Mouse (Mus musculus): ENCODE measurements at regions not wholly inside any gene's neighbourhood (a gene's known extent, or its start where the extent isn't known, plus 50 kb on each side); places are given as distances from the start of the nearest gene placed in this dataset.

- peak; percentile 63 to 65 for ATAC-seq (replicated peaks in 1 of 2; ENCODE audit: insufficient read depth in 1 of 2, low FRiP score in 2 of 2, low TSS enrichment in 1 of 2, low read depth in 1 of 2, poor library complexity in 2 of 2, severe bottlenecking in 2 of 2)
Measured at GRCm38 (mm10) chr8:126804115-126804514, 141.5 kb downstream of the Tomm20 start.

- ATAC-seq (replicated peaks in 1 of 2; ENCODE audit: insufficient read depth in 1 of 2, low FRiP score in 2 of 2, low TSS enrichment in 1 of 2, low read depth in 1 of 2, poor library complexity in 2 of 2, severe bottlenecking in 2 of 2) = no peak
Measured at GRCm38 (mm10) chr8:126802641-126803040, 143.0 kb downstream of the Tomm20 start.

DNA sequence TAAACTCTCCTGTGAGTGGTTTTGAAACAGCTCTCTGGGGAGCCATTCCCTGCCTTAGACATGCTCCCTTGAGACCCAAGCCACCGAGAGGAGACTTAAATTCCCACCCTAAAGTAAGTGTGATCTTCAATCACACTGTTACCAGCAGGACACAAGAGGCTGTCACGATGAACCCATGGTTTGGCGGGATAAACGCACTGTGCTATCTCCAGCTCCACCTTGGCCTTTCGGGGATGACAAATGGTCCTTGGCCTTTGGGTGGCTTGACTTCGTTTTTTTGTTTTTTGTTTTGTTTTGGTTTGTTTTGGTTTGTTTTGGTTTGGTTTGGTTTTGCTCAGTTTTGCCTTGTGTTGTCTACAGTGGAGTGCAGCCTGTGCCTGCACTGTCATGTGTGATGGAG, 144.7 kb downstream of the Tomm20 start:
- no peak for ATAC-seq (replicated peaks in 1 of 2; ENCODE audit: insufficient read depth in 1 of 2, low FRiP score in 2 of 2, low TSS enrichment in 1 of 2, low read depth in 1 of 2, poor library complexity in 2 of 2, severe bottlenecking in 2 of 2)

GRCm38 (mm10) chr8:126797571-126798334, 147.9 kb downstream of the Tomm20 start:
- ATAC-seq (replicated peaks in 1 of 2; ENCODE audit: insufficient read depth in 1 of 2, low FRiP score in 2 of 2, low TSS enrichment in 1 of 2, low read depth in 1 of 2, poor library complexity in 2 of 2, severe bottlenecking in 2 of 2) = peak; percentile 34 to 38; a peak in 2 of 4 replicates

- no peak for ATAC-seq (replicated peaks in 1 of 2; ENCODE audit: insufficient read depth in 1 of 2, low FRiP score in 2 of 2, low TSS enrichment in 1 of 2, low read depth in 1 of 2, poor library complexity in 2 of 2, severe bottlenecking in 2 of 2)
Measured at GRCm38 (mm10) chr8:126793657-126794056, 152.0 kb downstream of the Tomm20 start.

DNA sequence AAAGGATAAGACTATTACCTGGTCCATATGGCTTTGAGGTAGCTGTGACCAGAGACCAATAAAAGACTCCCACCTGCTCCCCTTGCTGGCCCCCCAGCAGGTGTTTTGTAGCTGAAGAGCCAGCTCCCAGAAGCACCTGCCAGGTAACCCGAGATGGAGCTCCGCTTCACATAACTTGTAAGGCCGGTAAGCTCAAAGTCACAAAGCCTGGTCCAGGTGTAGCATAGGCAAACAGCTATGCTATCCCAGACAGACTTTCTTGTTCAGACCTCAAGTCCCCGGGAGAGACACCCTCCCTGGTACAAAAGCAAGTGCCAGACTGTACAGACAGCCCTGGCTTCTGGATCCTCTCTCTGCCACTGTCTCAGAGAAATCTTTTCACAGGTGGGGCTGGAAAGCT, 154.6 kb downstream of the Tomm20 start:
- ATAC-seq (replicated peaks in 1 of 2; ENCODE audit: insufficient read depth in 1 of 2, low FRiP score in 2 of 2, low TSS enrichment in 1 of 2, low read depth in 1 of 2, poor library complexity in 2 of 2, severe bottlenecking in 2 of 2) = no peak

DNA sequence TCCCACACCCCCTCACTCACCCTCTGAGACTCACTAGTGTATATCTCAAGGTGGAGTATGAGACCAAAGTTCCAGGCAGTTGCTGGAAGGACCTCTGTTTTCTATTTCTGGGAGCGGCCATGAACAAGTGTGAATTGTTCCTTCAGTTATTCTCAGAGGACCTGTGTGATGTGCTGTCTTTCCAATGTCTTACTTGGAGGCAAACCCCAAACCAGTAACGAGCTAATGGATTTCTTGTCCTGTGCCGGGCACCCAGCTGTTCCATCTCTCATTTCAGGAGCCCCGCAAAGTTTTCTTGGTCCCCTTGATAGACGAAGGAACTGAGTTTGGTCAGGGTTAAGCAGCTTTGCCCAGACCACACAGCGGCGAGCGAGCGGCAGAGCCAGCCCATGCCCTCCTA, 155.4 kb downstream of the Tomm20 start:
- ATAC-seq (replicated peaks in 1 of 2; ENCODE audit: insufficient read depth in 1 of 2, low FRiP score in 2 of 2, low TSS enrichment in 1 of 2, low read depth in 1 of 2, poor library complexity in 2 of 2, severe bottlenecking in 2 of 2) = no peak

GRCm38 (mm10) chr8:126789076-126789475, 156.6 kb downstream of the Tomm20 start:
- ATAC-seq (replicated peaks in 1 of 2; ENCODE audit: insufficient read depth in 1 of 2, low FRiP score in 2 of 2, low TSS enrichment in 1 of 2, low read depth in 1 of 2, poor library complexity in 2 of 2, severe bottlenecking in 2 of 2) = peak in 1 of 2 experiments; percentile 26; a peak in 1 of 4 replicates

DNA sequence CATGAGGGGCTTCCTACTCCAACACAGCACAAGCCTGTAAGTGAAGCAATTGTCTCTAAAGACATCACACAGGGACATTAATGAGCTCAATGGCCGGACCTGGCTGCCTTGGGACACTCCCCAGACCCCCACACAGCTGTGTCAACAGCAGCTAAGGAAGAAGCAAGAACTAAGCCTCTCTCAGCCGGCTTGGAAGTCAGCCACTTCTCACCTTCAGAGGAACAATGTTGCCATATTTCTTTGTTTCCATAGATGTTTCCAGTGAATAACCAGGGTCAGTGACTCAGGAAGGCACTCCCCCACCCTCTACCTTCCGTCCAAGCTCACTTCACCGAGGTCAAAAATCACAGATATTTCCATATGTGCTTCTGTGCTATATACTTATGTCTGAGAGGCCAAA, 157.0 kb downstream of the Tomm20 start:
- ATAC-seq (replicated peaks in 1 of 2; ENCODE audit: insufficient read depth in 1 of 2, low FRiP score in 2 of 2, low TSS enrichment in 1 of 2, low read depth in 1 of 2, poor library complexity in 2 of 2, severe bottlenecking in 2 of 2) = no peak

- no peak for ATAC-seq (replicated peaks in 1 of 2; ENCODE audit: insufficient read depth in 1 of 2, low FRiP score in 2 of 2, low TSS enrichment in 1 of 2, low read depth in 1 of 2, poor library complexity in 2 of 2, severe bottlenecking in 2 of 2)
Measured at GRCm38 (mm10) chr8:126787398-126787797, 158.2 kb downstream of the Tomm20 start.

DNA sequence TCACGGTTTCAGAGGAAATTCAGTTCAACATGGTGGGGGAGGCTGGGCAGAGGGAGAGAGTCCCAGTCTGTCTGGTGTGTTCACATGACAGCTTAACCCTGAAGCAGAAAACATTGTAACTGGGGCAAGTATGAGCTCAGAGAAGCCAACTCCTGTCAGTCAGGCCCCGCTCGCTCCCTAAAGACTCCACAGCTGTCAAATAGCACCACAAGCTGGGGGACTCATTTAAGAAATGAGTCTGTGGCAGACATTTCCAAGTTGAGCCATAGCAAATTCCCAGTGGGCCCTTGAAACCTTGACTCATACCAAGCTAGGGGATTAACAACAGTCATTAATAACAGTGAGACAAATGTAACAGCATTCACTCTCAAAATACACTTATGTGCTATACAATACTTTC, 160.4 kb downstream of the Tomm20 start:
- ATAC-seq (replicated peaks in 1 of 2; ENCODE audit: insufficient read depth in 1 of 2, low FRiP score in 2 of 2, low TSS enrichment in 1 of 2, low read depth in 1 of 2, poor library complexity in 2 of 2, severe bottlenecking in 2 of 2) = no peak

DNA sequence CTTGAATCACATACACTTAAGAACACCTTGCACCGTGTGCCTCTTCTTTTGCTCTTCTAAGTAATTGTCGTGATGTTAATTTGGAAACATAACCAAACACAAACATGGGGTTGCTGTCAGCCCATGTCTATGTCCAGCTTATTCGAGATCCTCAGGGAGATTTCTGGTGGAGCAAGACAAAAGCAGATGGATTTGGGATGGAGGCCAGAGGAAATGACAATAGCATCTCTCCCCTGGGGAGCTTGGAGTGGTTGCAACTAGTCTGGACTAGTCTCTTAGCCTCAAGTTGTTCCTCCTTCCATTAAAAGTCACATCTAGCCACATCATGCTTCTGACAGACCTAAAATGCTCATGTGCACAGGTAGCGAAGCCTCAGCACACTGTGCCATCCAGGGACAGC, 161.0 kb downstream of the Tomm20 start:
- ATAC-seq (replicated peaks in 1 of 2; ENCODE audit: insufficient read depth in 1 of 2, low FRiP score in 2 of 2, low TSS enrichment in 1 of 2, low read depth in 1 of 2, poor library complexity in 2 of 2, severe bottlenecking in 2 of 2) = no peak

- ATAC-seq (replicated peaks in 1 of 2; ENCODE audit: insufficient read depth in 1 of 2, low FRiP score in 2 of 2, low TSS enrichment in 1 of 2, low read depth in 1 of 2, poor library complexity in 2 of 2, severe bottlenecking in 2 of 2) = no peak
Measured at GRCm38 (mm10) chr8:126783703-126784440, 161.8 kb downstream of the Tomm20 start.

- no peak for ATAC-seq (replicated peaks in 1 of 2; ENCODE audit: insufficient read depth in 1 of 2, low FRiP score in 2 of 2, low TSS enrichment in 1 of 2, low read depth in 1 of 2, poor library complexity in 2 of 2, severe bottlenecking in 2 of 2)
Measured at GRCm38 (mm10) chr8:126778673-126779072, 167.0 kb downstream of the Tomm20 start.

DNA sequence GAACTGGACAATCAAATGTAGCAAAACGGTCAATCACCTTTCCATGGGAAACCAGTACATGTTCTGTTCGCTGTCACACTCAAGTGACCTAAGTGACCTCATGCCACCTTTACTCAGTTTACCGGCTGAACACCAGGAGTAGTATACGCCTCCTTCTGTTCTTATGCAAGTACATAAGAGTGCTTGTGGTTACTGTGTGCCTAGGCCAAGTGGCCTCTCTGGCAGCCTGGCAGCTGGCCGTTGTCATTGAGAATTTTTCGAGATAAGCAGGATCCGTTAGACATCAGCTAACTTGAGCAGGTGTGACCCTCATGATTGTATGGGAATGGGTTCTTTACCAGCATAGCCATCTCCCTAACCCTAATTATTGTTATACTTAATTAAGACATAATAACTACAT, 167.5 kb downstream of the Tomm20 start:
- no peak for ATAC-seq (replicated peaks in 1 of 2; ENCODE audit: insufficient read depth in 1 of 2, low FRiP score in 2 of 2, low TSS enrichment in 1 of 2, low read depth in 1 of 2, poor library complexity in 2 of 2, severe bottlenecking in 2 of 2)

DNA sequence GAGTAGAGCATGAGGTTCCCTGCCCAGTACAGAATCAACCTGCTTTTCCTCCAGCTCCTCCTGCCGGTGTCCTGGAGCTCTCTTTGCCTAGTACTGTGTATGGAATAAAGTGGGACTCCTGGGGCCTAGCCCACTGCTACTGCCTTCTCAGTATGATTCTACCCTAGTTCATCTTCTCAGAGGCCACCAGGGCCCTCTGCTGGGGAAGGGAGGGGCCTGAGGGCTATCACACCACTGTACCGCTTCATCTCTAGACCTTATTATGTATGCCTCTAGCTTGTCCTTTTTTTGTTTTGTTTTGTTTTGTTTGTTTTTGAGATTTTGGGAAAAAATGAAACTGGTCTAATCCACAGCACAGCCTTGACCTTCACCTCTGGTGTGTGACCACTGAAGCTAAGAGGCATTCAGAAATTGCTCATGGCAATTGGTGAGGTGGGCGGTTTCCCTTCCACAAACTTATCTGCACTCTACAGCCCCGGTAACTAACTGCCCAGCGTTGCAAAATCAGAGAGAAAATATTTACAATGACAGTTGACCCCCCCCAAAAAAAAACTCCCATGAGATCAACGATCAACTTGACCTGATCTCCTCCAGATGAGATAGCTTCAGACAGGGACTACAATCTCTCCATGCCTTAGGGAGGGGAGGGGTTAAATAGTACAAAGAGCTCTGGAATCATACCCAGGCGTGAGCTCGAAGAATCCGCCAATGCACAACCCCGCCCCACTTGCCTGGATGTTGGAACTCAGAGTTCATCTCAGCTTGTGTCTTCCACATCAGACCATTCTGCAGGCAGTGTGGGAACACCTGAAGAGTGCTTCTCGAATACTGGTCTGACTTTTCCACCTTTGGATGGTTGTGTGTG, 168.8 kb downstream of the Tomm20 start:
- ATAC-seq (replicated peaks in 1 of 2; ENCODE audit: insufficient read depth in 1 of 2, low FRiP score in 2 of 2, low TSS enrichment in 1 of 2, low read depth in 1 of 2, poor library complexity in 2 of 2, severe bottlenecking in 2 of 2) = peak; percentile 58 to 70

DNA sequence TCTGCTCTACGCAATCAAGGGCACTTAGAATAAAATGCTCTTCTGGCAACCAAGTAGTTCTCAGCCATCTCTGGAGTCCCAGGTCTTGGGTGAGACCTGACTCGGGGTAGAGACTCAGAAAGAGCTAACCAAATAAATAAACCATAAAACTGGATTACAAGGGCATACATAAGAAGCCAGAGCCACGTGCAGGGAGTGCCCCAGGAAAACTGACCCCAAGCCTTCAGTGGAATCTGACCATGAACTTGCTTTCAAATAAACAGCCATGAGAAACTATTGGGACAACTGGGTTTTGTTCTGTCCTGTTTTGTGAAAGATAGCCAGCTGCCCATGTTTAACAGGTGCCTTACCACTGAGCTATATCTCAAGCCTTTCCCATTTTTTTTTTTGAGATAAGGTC, 170.3 kb downstream of the Tomm20 start:
- ATAC-seq (replicated peaks in 1 of 2; ENCODE audit: insufficient read depth in 1 of 2, low FRiP score in 2 of 2, low TSS enrichment in 1 of 2, low read depth in 1 of 2, poor library complexity in 2 of 2, severe bottlenecking in 2 of 2) = no peak

DNA sequence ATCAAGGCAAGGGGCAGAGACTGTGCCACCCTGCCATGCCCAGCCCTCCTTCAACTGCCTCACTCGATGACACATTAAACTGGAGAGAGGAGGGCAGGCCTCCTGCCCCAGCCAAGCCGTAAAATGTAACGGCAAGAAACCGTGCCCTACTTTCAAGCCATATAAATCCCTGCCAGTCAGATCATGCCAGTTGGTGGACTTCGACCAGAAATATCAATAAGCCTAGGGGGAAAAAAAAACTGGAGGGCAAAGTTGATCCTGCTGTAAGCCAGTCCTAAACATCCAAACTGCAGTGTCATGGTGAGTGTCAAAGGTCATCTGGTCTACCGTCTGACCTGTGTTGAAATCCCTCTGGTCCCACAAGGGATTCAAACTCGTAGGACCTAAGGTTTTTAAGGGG, 170.8 kb downstream of the Tomm20 start:
- no peak for ATAC-seq (replicated peaks in 1 of 2; ENCODE audit: insufficient read depth in 1 of 2, low FRiP score in 2 of 2, low TSS enrichment in 1 of 2, low read depth in 1 of 2, poor library complexity in 2 of 2, severe bottlenecking in 2 of 2)

Data from hematopoietic stem cell, adult 5-6 weeks (primary cell).